Mouse (Mus musculus) neural tube, embryonic 12.5 days (tissue): Measurements from ENCODE around the gene Baz2b. TPM values are rescaled to one million over a fixed set of nuclear protein-coding genes. Genes with fewer than 3 reads are reported as not detected.
"Not testable (repeated sequence)": the region's sequence is repeated elsewhere in the genome, so short reads cannot be mapped to it uniquely, and the experiment has no call there.

Experiments
- ATAC-seq: fragments of 200-750 bp; cut with Nextera tagmentation; 2 replicates; pipeline ENCODE4 v1.8.0; 2017; ENCODE audit warnings: low read depth, mild to moderate bottlenecking, moderate TSS enrichment, moderate library complexity; ENCODE audit not compliant: low FRiP score
- H3K27ac ChIP-seq: fragments of 300-500 bp; sonication (generic); 2 replicates; pipeline ENCODE4 v1.5.1; 2016
- H3K27me3 ChIP-seq: fragments of 300-500 bp; sonication (generic); replicated peaks from 2 replicates; pipeline ENCODE4 v1.6.1; 2016; ENCODE audit warnings: mild to moderate bottlenecking
- H3K36me3 ChIP-seq: fragments of 300-500 bp; sonication (generic); 2 replicates; pipeline ENCODE4 v1.6.1; 2016; ENCODE audit warnings: mild to moderate bottlenecking
- H3K4me1 ChIP-seq: fragments of 300-500 bp; sonication (generic); 2 replicates; pipeline ENCODE4 v1.6.1; 2016
- H3K4me2 ChIP-seq: fragments of 300-500 bp; sonication (generic); replicated peaks from 2 replicates; pipeline ENCODE4 v1.6.1; 2016; ENCODE audit warnings: mild to moderate bottlenecking
- H3K4me3 ChIP-seq: fragments of 300-500 bp; sonication (generic); 2 replicates; pipeline ENCODE4 v1.5.1; 2016
- H3K9ac ChIP-seq: fragments of 300-500 bp; sonication (generic); 2 replicates; pipeline ENCODE4 v1.6.1; 2016; ENCODE audit warnings: mild to moderate bottlenecking
- H3K9me3 ChIP-seq: fragments of 300-500 bp; sonication (generic); 2 replicates; pipeline ENCODE4 v1.6.1; 2016; ENCODE audit warnings: mild to moderate bottlenecking
- WGBS: fragments of 180-500 bp; shearing (Covaris S2); methylation state at CpG from one replicate; pipeline ENCODE4 v1.1.7; 2016; 5-methylcytosine and 5-hydroxymethylcytosine counted together
- polyA plus RNA-seq: library from polyadenylated mRNA; unstranded; fragments of >200 nt; fragmentation: Nextera tagmentation; extraction: Ambion mirVana; gene quantifications from 2 replicates; pipeline ENCODE4 v1.2.1, GENCODE M21; 2016

Gene Baz2b
- polyA plus RNA-seq, 1 experiment from 2014 or later, result 78.3 TPM

DNA sequence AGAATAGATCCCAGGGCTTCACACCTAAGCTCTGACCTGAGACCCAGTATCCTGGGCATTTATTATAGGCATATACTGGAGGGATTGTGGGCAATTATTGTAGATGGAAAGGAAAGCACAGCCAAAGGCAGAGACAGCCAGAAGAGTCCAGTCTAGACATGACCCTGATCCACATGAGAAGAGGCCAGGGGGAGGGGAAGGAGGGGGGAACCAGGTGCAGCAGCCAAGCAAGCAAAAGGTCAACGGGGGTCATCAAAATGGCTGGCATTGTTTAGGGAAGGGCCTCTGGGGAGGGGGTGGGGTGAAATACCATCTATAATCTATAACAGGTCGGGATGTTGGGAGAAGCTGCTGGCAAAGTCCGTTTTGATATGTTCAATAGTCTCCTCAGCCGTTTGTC lies 128.8 kb downstream of the Baz2b start:
- ATAC-seq, result no peak
- 59% methylated on average over 4 of the region's 4 CpGs for WGBS

DNA sequence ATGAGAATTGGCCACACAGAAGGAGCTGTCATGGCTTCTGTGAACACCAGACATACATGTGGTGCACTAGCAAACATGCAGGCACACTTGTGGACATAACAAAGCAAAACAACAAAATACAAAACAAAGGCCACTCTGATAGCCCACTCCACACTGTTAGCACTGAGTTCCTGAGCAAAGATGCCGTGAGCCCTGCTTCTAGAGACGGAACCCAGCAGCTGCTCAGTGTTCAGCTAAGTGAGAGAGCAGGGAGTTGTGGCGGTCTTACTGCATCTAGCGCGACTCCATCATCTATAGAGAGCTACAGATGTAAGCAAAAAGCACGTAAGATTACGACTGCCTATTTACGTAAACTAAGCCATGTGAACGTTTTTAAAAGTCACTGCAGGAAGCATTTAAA lies 132.0 kb downstream of the Baz2b start:
- 75% methylated on average over 9 of the region's 9 CpGs for WGBS
- H3K9me3 ChIP-seq, result no peaks in the 10 kb centered on the region
- no peak overlapping the region for H3K27ac ChIP-seq
- H3K4me3 ChIP-seq, result no peak overlapping the region
- H3K27me3 ChIP-seq, result no peaks in the 10 kb centered on the region
- no peak for ATAC-seq
- H3K4me1 ChIP-seq, result peaks cover 3% of the 10 kb centered on the region; the same call in 1 of the 2 replicates
- H3K36me3 ChIP-seq, result no peaks in the 10 kb centered on the region
- H3K9ac ChIP-seq, result no peak overlapping the region
- H3K4me2 ChIP-seq, result no peak overlapping the region

More for the DNA sequence above, 128.8 kb downstream of the Baz2b start:
- no peak overlapping the region for H3K27ac ChIP-seq
- H3K4me3 ChIP-seq, result no peak overlapping the region
- H3K9ac ChIP-seq, result no peak overlapping the region
- H3K4me2 ChIP-seq, result no peak overlapping the region
- H3K27me3 ChIP-seq, result no peaks in the 10 kb centered on the region
- H3K9me3 ChIP-seq, result no peaks in the 10 kb centered on the region
- no peaks in the 10 kb centered on the region for H3K36me3 ChIP-seq
- H3K4me1 ChIP-seq, result peaks cover 7% of the 10 kb centered on the region; the same call in 1 of the 2 replicates

GRCm38 (mm10) chr2:60076800-60077199 lies 132.8 kb downstream of the Baz2b start:
- no peak overlapping the region for H3K4me2 ChIP-seq
- no peaks in the 10 kb centered on the region for H3K36me3 ChIP-seq
- H3K27ac ChIP-seq, result no peak overlapping the region
- no peak overlapping the region for H3K9ac ChIP-seq
- ATAC-seq, result no peak
- 52% methylated on average over 7 of the region's 7 CpGs for WGBS
- H3K4me1 ChIP-seq, result peaks cover 3% of the 10 kb centered on the region; the same call in 1 of the 2 replicates
- no peaks in the 10 kb centered on the region for H3K27me3 ChIP-seq
- no peaks in the 10 kb centered on the region for H3K9me3 ChIP-seq
- no peak overlapping the region for H3K4me3 ChIP-seq

DNA sequence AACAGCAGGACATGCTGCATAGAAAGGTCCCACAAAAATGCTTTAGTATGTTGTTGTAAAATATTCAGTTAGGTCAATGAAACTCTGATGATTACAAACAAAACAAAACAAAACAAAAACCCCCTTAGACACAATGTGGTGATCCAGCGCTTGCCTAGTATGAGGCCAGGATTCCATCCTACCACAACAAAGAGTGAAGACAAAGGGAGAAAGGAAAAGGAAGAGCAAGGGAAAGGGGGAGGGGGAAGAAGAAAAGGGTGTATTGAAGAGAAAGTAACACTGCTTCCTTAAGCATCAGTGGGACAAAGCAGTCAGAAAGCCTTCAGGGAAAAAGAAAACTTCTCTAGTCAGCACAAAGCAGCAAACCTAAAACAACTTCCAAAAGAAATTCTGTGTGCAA lies 133.6 kb downstream of the Baz2b start:
- no peak overlapping the region for H3K27ac ChIP-seq
- no peak for ATAC-seq
- no peak overlapping the region for H3K4me2 ChIP-seq
- H3K9me3 ChIP-seq, result no peaks in the 10 kb centered on the region
- 6% methylated on average over 1 of the region's 1 CpGs for WGBS
- no peak overlapping the region for H3K4me3 ChIP-seq
- no peaks in the 10 kb centered on the region for H3K27me3 ChIP-seq
- H3K36me3 ChIP-seq, result no peaks in the 10 kb centered on the region
- H3K9ac ChIP-seq, result no peak overlapping the region
- H3K4me1 ChIP-seq, result peaks cover 3% of the 10 kb centered on the region; the same call in 1 of the 2 replicates

DNA sequence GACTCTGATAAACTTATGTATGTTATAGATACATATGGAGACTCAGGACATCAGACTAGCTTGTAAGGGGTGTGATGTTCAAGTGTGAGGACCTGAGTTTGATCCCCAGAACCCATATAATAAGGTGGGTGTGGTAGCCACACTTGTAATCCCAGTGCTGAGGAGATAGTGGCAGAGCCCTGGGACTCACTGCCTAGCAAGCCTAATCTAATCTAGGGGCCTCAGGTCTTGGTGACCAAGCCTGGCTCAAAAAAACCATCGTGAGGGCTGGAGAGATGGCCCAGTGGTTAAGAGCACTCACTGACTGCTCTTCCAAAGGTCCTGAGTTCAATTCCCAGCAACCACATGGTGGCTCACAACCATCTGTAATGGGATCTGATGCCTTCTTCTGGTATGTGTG lies 135.8 kb downstream of the Baz2b start:
- ATAC-seq, H3K9me3 ChIP-seq, H3K4me2 ChIP-seq, H3K4me3 ChIP-seq, H3K4me1 ChIP-seq, H3K27ac ChIP-seq, H3K9ac ChIP-seq, H3K36me3 ChIP-seq, H3K27me3 ChIP-seq: not testable (repeated sequence)
- 91% methylated on average over 1 of the region's 1 CpGs for WGBS

DNA sequence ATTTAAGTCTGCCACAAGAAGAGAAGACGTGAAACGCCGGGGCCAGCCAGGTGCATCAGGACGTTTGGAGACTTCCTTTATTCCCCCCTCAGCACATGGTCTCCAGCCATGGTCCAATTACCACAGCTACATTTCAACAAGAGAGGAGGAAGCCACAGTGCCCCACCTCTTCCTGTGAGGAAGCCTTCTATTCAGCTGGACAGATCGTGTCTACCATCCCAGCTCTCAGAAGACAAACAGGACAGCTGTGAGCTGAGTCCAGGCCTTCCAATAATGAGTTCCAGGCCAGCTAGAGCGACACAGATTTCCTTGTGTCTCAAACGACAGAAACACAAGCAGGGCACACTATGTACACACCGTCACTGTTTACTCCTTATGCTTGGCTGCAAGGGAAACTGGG lies 137.8 kb downstream of the Baz2b start:
- 70% methylated on average over 8 of the region's 8 CpGs for WGBS
- Histone ChIP-seq H3K9ac (no peak overlapping the region), H3K4me2 (no peak overlapping the region)

DNA sequence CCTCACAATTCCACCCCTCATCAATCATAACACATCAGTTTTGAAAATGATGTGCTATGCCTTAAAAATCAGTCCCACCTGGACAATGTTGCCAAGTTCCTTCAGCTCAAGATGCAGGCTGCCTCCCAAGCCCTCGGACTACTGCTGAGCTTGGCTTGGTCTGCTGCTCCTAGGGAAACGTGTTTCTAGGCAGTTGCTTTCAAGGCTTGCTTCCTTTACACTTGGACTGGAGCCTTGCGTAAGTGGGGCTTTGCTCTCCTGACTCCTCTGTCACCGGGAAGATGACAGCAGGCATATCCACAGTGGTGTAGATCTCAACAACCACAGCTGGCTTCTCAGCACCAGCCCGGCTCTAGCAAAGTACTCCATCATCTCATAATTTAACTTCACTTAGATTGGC lies 138.7 kb downstream of the Baz2b start:
- Histone ChIP-seq H3K4me3 (no peak overlapping the region), H3K9ac (no peak overlapping the region), H3K9me3 (no peaks in the 10 kb centered on the region), H3K4me2 (no peak overlapping the region), H3K36me3 (no peaks in the 10 kb centered on the region), H3K27ac (no peak overlapping the region), H3K4me1 (peaks cover under 1% of the 10 kb centered on the region; the same call in 1 of the 2 replicates), H3K27me3 (no peaks in the 10 kb centered on the region)
- ATAC-seq, result no peak
- 79% methylated on average over 5 of the region's 5 CpGs for WGBS

More for the DNA sequence above, 137.8 kb downstream of the Baz2b start:
- Histone ChIP-seq H3K4me3 (no peak overlapping the region), H3K9me3 (no peaks in the 10 kb centered on the region), H3K36me3 (no peaks in the 10 kb centered on the region), H3K27me3 (no peaks in the 10 kb centered on the region), H3K27ac (no peak overlapping the region), H3K4me1 (peaks cover 3% of the 10 kb centered on the region; the same call in 1 of the 2 replicates)
- no peak for ATAC-seq

DNA sequence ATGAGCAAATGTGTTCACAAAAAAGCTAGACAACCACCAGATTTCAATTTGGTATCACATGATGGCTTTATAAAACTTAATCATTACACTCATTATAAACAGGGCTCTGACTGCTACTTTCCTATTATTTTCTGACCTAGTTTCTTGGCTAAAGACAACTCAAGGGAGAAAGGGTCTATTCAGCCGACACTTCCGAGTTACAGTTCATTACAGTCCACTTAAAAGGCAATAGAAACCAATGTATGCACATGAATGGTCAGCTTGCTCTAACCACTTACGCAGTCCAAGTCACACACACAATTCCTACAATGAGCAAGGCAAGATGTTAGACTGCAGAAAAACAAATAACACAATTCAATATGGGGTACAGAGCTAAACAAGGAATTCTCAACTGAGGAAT lies 141.2 kb downstream of the Baz2b start:
- Histone ChIP-seq H3K9ac (no peak overlapping the region), H3K4me2 (no peak overlapping the region), H3K4me1 (no peaks in the 10 kb centered on the region), H3K9me3 (peaks cover 4% of the 10 kb centered on the region; the same call in 1 of the 2 replicates), H3K27ac (no peak overlapping the region), H3K4me3 (no peak overlapping the region), H3K27me3 (no peaks in the 10 kb centered on the region), H3K36me3 (peaks cover 12% of the 10 kb centered on the region)
- no peak for ATAC-seq
- 58% methylated on average over 3 of the region's 3 CpGs for WGBS

GRCm38 (mm10) chr2:60065415-60065814 lies 144.2 kb downstream of the Baz2b start:
- H3K27ac ChIP-seq, result no peak overlapping the region
- H3K4me2 ChIP-seq, result no peak overlapping the region
- peaks cover 7% of the 10 kb centered on the region; the same call in 1 of the 2 replicates for H3K9me3 ChIP-seq
- H3K4me1 ChIP-seq, result no peaks in the 10 kb centered on the region
- 92% methylated on average over 5 of the region's 5 CpGs for WGBS
- no peak overlapping the region for H3K4me3 ChIP-seq
- peaks cover 12% of the 10 kb centered on the region for H3K36me3 ChIP-seq
- H3K9ac ChIP-seq, result no peak overlapping the region
- ATAC-seq, result no peak
- H3K27me3 ChIP-seq, result no peaks in the 10 kb centered on the region

- H3K4me3 ChIP-seq, result no peak overlapping the region
- H3K27me3 ChIP-seq, result no peaks in the 10 kb centered on the region
- ATAC-seq, result no peak
- WGBS, result 96% methylated on average over 1 of the region's 1 CpGs
- peaks cover 7% of the 10 kb centered on the region; the same call in 1 of the 2 replicates for H3K9me3 ChIP-seq
- peaks cover 8% of the 10 kb centered on the region; the same call in 1 of the 2 replicates for H3K4me1 ChIP-seq
- no peak overlapping the region for H3K27ac ChIP-seq
- H3K9ac ChIP-seq, result no peak overlapping the region
- H3K36me3 ChIP-seq, result peaks cover 10% of the 10 kb centered on the region
- no peak overlapping the region for H3K4me2 ChIP-seq
Observed at GRCm38 (mm10) chr2:60060185-60060775, 149.4 kb downstream of the Baz2b start.

DNA sequence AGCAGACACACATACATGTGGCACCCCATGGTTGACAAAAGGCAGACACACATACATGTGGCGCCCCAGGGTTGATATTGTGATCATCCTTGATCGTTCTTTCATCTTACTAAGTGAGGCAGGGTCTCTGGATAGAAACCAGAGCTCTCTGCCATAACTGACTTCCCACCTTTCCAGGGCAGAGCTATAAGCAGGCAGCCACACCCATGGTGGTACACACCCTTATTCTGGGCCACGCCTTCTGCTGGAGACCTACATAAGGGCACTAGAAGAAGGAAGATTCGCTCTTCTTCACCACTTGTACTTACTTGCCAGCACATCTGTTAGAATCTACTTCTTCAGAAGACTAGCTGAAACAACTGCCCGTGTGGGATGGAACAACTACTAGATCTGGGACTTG lies 150.3 kb downstream of the Baz2b start:
- no peak overlapping the region for H3K4me2 ChIP-seq
- H3K9ac ChIP-seq, result no peak overlapping the region
- ATAC-seq, result no peak
- no peak overlapping the region for H3K4me3 ChIP-seq
- WGBS, result 92% methylated on average over 5 of the region's 5 CpGs
- no peaks in the 10 kb centered on the region for H3K27me3 ChIP-seq
- no peak overlapping the region for H3K27ac ChIP-seq
- H3K4me1 ChIP-seq, result peaks cover 13% of the 10 kb centered on the region; the same call in 1 of the 2 replicates
- peaks cover 3% of the 10 kb centered on the region; the same call in 1 of the 2 replicates for H3K9me3 ChIP-seq
- peaks cover 1% of the 10 kb centered on the region for H3K36me3 ChIP-seq

DNA sequence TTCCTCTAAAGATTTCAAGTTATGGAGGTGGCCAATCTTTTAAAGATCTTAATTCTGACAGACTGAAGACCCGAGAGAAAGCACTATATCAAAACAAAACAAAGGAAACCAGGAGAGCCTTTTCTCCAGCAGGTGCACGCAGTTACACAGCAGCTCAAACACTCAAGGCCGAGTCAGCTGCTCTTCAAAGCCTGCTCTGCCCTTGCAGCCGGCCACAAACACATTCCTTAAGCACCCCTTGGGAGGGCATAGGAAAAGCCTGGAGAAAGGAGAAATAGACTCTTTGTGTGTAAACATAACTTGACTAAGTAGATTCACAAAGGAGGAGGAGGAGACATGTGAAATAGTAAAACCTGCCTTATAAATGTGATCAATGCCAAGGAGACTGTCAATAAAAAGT lies 153.6 kb downstream of the Baz2b start:
- Histone ChIP-seq H3K4me3 (no peak overlapping the region), H3K36me3 (no peaks in the 10 kb centered on the region), H3K9ac (no peak overlapping the region), H3K4me2 (no peak overlapping the region), H3K27ac (no peak overlapping the region), H3K9me3 (no peaks in the 10 kb centered on the region), H3K27me3 (no peaks in the 10 kb centered on the region), H3K4me1 (peaks cover 28% of the 10 kb centered on the region)
- 13% methylated on average over 4 of the region's 4 CpGs for WGBS
- no peak for ATAC-seq
